Mouse (Mus musculus) kidney, postnatal 0 days (tissue): ENCODE measurements around the gene Adam17. TPM values are rescaled to one million over a fixed set of nuclear protein-coding genes. Genes with fewer than 3 reads are reported as not detected.
"Not testable (repeated sequence)": the region's sequence is repeated elsewhere in the genome, so short reads cannot be mapped to it uniquely, and the experiment has no call there.

Experiments used
- ATAC-seq: fragments of 200-750 bp; cut with Nextera tagmentation; replicated peaks from 2 replicates; pipeline ENCODE4 v1.8.0; 2017; ENCODE audit warnings: low read depth, moderate number of reproducible peaks, moderate TSS enrichment, moderate library complexity; ENCODE audit not compliant: low FRiP score
- DNase-seq: peaks from one replicate; pipeline ENCODE4 v3.0.0-alpha.2; 2016; ENCODE audit warnings: low spot score
- H3K27ac ChIP-seq: fragments of 300-500 bp; sonication (generic); 2 replicates; pipeline ENCODE4 v1.5.1; 2014; ENCODE audit warnings: mild to moderate bottlenecking
- H3K27me3 ChIP-seq: fragments of 300-500 bp; sonication (generic); 2 replicates; pipeline ENCODE4 v1.6.1; 2014; ENCODE audit warnings: low read length, mixed read lengths; ENCODE audit not compliant: insufficient read depth
- H3K36me3 ChIP-seq: fragments of 300-500 bp; sonication (generic); 2 replicates; pipeline ENCODE4 v1.6.1; 2014; ENCODE audit warnings: low read length, mixed read lengths; ENCODE audit not compliant: insufficient read depth
- H3K4me1 ChIP-seq: fragments of 300-500 bp; sonication (generic); replicated peaks from 2 replicates; pipeline ENCODE4 v1.6.1; 2014; ENCODE audit warnings: antibody characterized with exemption, low read length, mixed read lengths; ENCODE audit not compliant: insufficient read depth
- H3K4me2 ChIP-seq: fragments of 300-500 bp; sonication (generic); 2 replicates; pipeline ENCODE4 v1.6.1; 2014; ENCODE audit warnings: mild to moderate bottlenecking, low read length, moderate library complexity, mixed read lengths
- H3K4me3 ChIP-seq: fragments of 300-500 bp; sonication (generic); replicated peaks from 2 replicates; pipeline ENCODE4 v1.5.1; 2014; ENCODE audit warnings: low read depth, low read length
- H3K9ac ChIP-seq: fragments of 300-500 bp; sonication (generic); 2 replicates; pipeline ENCODE4 v1.6.1; 2014; ENCODE audit warnings: low read depth, low read length
- H3K9me3 ChIP-seq: fragments of 300-500 bp; sonication (generic); replicated peaks from 2 replicates; pipeline ENCODE4 v1.6.1; 2016; ENCODE audit warnings: low read length, inconsistent platforms, mixed read lengths
- CTCF ChIP-seq: IDR thresholded peaks from 2 replicates; pipeline ENCODE4 v1.5.1; 2016; ENCODE audit warnings: antibody characterized with exemption, low read depth, mild to moderate bottlenecking, moderate library complexity
- WGBS: fragments of 180-500 bp; shearing (Covaris S2); extraction: QIAGEN DNeasy Blood & Tissue Kit; methylation state at CpG from one replicate; pipeline ENCODE4 v1.1.7; 2014; 5-methylcytosine and 5-hydroxymethylcytosine counted together
- polyA plus RNA-seq: library from polyadenylated mRNA; unstranded; fragments of >200 nt; fragmentation: Nextera tagmentation; extraction: Ambion mirVana; gene quantifications from 2 replicates; pipeline ENCODE4 v1.2.1, GENCODE M21; 2015

Adam17 gene
- polyA plus RNA-seq, 1 experiment from 2014 or later, result 34.6 TPM

DNA sequence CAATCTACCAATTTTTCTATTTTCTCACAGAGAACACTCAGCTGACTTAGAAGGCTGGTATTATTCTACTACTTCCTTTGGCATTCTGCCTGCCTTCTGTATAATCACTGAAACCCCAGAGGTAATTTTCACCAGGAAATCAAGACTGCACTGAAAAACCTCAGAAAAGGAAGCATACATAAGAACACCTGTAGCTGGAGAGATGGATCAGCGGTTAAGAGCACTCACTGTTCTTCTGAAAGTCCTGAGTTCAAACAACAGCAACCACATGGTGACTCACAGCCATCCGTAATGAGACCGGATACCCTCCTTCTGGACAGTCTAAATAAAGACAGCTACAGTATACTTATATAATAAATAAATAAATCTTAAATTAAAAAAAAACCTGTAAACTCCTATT is 36.2 kb upstream of the Adam17 start:
- H3K4me1 ChIP-seq, result no peaks in the 10 kb centered on the region
- H3K4me3 ChIP-seq, result no peak overlapping the region
- TF ChIP-seq CTCF, result no peak
- no peaks in the 10 kb centered on the region for H3K27me3 ChIP-seq
- WGBS, result 100% methylated on average over 3 of the region's 3 CpGs
- H3K36me3 ChIP-seq, result peaks cover 47% of the 10 kb centered on the region
- no peak for ATAC-seq
- no peak for DNase-seq
- no peak overlapping the region for H3K27ac ChIP-seq
- H3K9me3 ChIP-seq, result no peaks in the 10 kb centered on the region
- H3K9ac ChIP-seq, result no peak overlapping the region
- H3K4me2 ChIP-seq, result no peak overlapping the region

DNA sequence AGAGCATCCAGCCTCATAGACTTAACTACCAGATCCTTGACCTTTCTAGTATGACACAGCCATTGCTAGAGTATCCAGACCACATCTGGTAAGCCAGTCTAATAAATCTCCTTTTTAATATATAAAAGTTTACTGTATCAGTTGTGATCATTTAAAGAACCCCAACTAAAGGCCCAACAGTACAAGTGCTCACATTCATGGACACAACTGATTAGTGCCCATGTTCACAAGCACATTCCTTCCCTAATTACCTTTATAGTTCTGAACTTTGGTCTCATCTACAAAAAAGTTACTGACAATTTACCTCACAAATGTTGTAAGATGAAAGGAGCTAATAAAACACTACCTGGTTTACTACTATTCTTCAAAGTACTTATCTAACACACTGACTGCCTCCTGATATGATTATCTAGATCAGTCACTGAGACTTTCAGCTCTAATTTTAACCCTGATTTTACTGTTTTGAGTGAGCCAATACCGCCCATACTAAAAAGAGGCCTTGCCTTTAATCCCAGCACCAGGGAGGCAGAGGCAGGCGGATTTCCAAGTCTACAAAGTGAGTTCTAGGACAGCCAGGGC is 35.4 kb upstream of the Adam17 start:
- no peak overlapping the region for H3K4me3 ChIP-seq
- no peak for ATAC-seq
- whole genome bisulfite sequencing, result 89% methylated on average over 2 of the region's 2 CpGs

DNA sequence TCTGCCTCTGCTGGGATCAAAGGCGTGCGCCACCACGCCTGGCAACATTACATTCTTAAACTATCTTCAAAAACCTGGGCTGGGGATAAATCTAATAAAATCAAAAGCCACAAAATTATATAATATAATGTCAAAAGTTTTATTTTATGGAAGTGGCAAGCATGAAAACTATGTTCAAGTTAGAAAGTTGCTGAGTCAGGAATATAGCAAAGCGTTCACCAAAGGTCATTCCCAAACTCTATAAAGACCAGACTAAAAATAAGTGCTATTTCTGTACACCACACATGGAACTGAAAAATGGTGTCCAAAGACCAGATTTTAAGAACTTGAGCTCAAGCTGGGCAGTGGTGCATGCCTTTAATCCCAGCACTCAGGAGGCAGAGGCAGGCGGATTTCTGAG is 29.3 kb upstream of the Adam17 start:
- no peak overlapping the region for H3K27ac ChIP-seq
- no peak overlapping the region for H3K4me2 ChIP-seq
- no peaks in the 10 kb centered on the region for H3K4me1 ChIP-seq
- H3K36me3 ChIP-seq, result peaks cover 5% of the 10 kb centered on the region; the same call in 1 of the 2 replicates
- 96% methylated on average over 5 of the region's 5 CpGs for WGBS
- no peak overlapping the region for H3K9ac ChIP-seq
- H3K9me3 ChIP-seq, result no peaks in the 10 kb centered on the region
- H3K4me3 ChIP-seq, result no peak overlapping the region
- H3K27me3 ChIP-seq, result no peaks in the 10 kb centered on the region
- no peak for ATAC-seq
- no peak for TF ChIP-seq CTCF
- no peak for DNase-seq

More for the DNA sequence above, 35.4 kb upstream of the Adam17 start:
- Histone ChIP-seq H3K27ac (no peak overlapping the region), H3K27me3 (no peaks in the 10 kb centered on the region), H3K36me3 (peaks cover 47% of the 10 kb centered on the region), H3K4me1 (no peaks in the 10 kb centered on the region), H3K4me2 (no peak overlapping the region), H3K9me3 (no peaks in the 10 kb centered on the region), H3K9ac (no peak overlapping the region)
- TF ChIP-seq CTCF, result no peak
- no peak for DNase-seq

DNA sequence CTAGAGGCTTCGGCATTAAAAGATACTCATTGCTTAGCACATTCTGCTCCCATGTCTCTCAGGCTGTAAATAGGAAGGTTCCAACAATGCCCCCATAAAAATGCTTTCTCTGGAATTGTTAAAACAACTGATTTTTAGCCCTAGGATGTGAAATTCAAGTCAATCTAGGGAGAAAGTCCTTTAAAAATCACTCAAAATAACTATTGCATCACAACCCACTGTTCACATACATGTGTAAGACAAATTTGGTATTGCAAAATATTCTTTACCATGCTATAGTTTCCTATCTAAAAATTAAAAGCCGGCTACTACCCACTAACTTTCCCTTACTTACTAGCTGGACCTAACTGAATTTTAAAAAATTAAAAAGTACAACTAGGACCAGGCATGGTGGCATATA is 12.8 kb upstream of the Adam17 start:
- H3K36me3 ChIP-seq, result 0 out of 2 replicates have a peak, but pooled peaks cover 14% of the 10 kb centered on the region
- no peak overlapping the region for H3K27ac ChIP-seq
- DNase-seq (no peak), ATAC-seq (no peak)
- H3K4me3 ChIP-seq, result no peak overlapping the region
- no peak overlapping the region for H3K9ac ChIP-seq
- H3K4me2 ChIP-seq, result no peak overlapping the region
- 97% methylated on average over 2 of the region's 2 CpGs for WGBS
- no peaks in the 10 kb centered on the region for H3K9me3 ChIP-seq
- TF ChIP-seq CTCF, result no peak
- H3K27me3 ChIP-seq, result no peaks in the 10 kb centered on the region
- H3K4me1 ChIP-seq, result no peaks in the 10 kb centered on the region

DNA sequence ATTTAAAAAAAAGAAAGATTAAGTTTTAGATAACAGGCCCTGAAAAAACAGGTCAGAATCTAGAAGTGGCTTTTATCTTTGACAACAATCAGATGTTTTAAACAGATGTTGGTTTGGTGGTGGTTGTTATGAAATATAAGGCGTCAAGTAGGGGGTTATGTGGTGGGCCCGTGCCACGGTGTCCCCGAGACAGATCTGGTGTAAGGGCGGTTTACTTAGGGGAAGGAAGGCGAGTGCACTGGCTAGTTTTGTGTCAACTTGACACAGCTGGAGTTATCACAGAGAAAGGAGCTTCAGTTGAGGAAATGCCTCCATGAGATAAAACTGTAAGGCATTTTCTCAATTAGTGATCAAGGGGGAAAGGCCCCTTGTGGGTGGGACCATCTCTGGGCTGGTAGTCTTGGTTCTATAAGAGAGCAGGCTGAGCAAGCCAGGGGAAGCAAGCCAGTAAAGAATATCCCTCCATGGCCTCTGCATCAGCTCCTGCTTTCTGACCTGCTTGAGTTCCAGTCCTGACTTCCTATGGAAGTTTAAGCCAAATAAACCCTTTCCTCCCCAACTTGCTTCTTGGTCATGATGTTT is 5.4 kb upstream of the Adam17 start:
- not testable (repeated sequence) for H3K27ac ChIP-seq, H3K36me3 ChIP-seq, H3K4me2 ChIP-seq, H3K9ac ChIP-seq, H3K4me1 ChIP-seq, ATAC-seq, DNase-seq, H3K9me3 ChIP-seq, H3K4me3 ChIP-seq, H3K27me3 ChIP-seq
- 63% methylated on average over 6 of the region's 6 CpGs for WGBS

DNA sequence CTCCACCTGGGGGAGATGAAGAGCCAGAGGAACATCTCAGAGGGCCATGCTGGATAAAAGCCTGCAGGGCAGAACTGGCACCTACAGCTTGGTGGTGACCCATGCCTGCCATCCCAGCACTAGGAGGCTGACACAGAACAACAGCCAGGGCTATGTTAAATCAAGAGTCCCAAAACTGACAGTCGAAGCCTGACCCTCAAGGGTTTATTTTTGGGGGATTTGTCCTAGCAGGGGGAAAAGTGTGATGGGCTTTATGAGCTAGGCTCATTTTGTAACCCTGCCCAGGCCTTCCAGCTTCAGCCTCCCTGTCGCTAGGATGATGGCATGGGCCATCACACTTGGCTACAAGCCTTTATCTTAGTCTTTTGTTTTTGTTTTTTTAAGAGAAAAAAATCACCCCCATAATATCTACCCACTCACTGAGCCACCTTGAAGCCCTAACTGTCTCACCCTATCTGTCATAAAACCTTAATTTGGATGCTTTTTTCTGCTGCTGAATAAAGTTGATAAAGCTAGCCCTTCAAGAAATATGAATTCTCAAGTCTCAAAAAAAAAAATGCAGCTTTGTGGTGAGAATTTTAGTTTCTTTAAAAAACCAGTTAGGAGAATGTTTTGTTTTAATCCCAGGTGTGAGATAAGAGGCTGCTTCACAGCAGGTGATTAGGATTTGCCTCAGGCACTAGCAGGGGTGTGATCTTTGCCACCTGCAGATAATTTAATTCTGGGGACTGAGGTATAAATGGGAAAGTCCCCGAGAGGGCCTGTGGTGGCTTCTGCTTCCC is 2.1 kb upstream of the Adam17 start:
- Histone ChIP-seq H3K36me3 (no peaks in the 10 kb centered on the region), H3K9ac (no peak overlapping the region), H3K27me3 (no peaks in the 10 kb centered on the region), H3K4me1 (no peaks in the 10 kb centered on the region), H3K4me2 (no peak overlapping the region), H3K9me3 (no peaks in the 10 kb centered on the region), H3K27ac (no peak overlapping the region), H3K4me3 (no peak overlapping the region)
- WGBS, result 52% methylated on average over 3 of the region's 3 CpGs
- no peak for TF ChIP-seq CTCF
- no peak for ATAC-seq
- no peak for DNase-seq
